Mouse (Mus musculus) heart, embryonic 11.5 days (tissue): ENCODE data around the gene Brip1. TPM values are rescaled to one million over a fixed set of nuclear protein-coding genes. Genes with fewer than 3 reads are reported as not detected.

Experiments
- ATAC-seq: fragments of 200-750 bp; cut with Nextera tagmentation; replicated peaks from 2 replicates; pipeline ENCODE4 v1.8.0; 2017; ENCODE audit warnings: moderate library complexity; ENCODE audit not compliant: insufficient number of reproducible peaks, low FRiP score, low TSS enrichment
- H3K27ac ChIP-seq: fragments of 300-500 bp; sonication (generic); 2 replicates; pipeline ENCODE4 v1.5.1; 2014; ENCODE audit warnings: mild to moderate bottlenecking, low read depth, low read length
- H3K27me3 ChIP-seq: fragments of 300-500 bp; sonication (generic); 2 replicates; pipeline ENCODE4 v1.6.1; 2014; ENCODE audit warnings: mild to moderate bottlenecking, low read length, mixed read lengths; ENCODE audit not compliant: control insufficient read depth, insufficient read depth
- H3K36me3 ChIP-seq: fragments of 300-500 bp; sonication (generic); 2 replicates; pipeline ENCODE4 v1.6.1; 2014; ENCODE audit warnings: mild to moderate bottlenecking, low read length, moderate library complexity, mixed read lengths; ENCODE audit not compliant: control insufficient read depth, insufficient read depth
- H3K4me1 ChIP-seq: fragments of 300-500 bp; sonication (generic); 2 replicates; pipeline ENCODE4 v1.6.1; 2014; ENCODE audit warnings: low read length; ENCODE audit not compliant: control insufficient read depth, insufficient read depth
- H3K4me2 ChIP-seq: fragments of 300-500 bp; sonication (generic); 2 replicates; pipeline ENCODE4 v1.6.1; 2014; ENCODE audit warnings: mild to moderate bottlenecking, moderate library complexity
- H3K4me3 ChIP-seq: fragments of 300-500 bp; sonication (generic); 2 replicates; pipeline ENCODE4 v1.5.1; 2014; ENCODE audit warnings: low read depth, low read length
- H3K9ac ChIP-seq: fragments of 300-500 bp; sonication (generic); 2 replicates; pipeline ENCODE4 v1.6.1; 2014; ENCODE audit warnings: mild to moderate bottlenecking, low read depth, low read length, moderate library complexity
- H3K9me3 ChIP-seq: fragments of 300-500 bp; sonication (generic); replicated peaks from 2 replicates; pipeline ENCODE4 v1.6.1; 2016; ENCODE audit warnings: low read length; ENCODE audit not compliant: control insufficient read depth
- WGBS: fragments of 180-500 bp; shearing (Covaris S2); extraction: QIAGEN DNeasy Blood & Tissue Kit; methylation state at CpG from one replicate; pipeline ENCODE4 v1.1.7; 2014; ENCODE audit not compliant: insufficient replicate concordance; 5-methylcytosine and 5-hydroxymethylcytosine counted together
- polyA plus RNA-seq: library from polyadenylated mRNA; unstranded; fragments of >200 nt; fragmentation: Nextera tagmentation; extraction: Ambion mirVana; gene quantifications from 2 replicates; pipeline ENCODE4 v1.2.1, GENCODE M21; 2014

Gene Brip1
- polyA plus RNA-seq, 1 experiment from 2014 or later = 5.8 TPM

- no peaks in the 10 kb centered on the region for H3K27me3 ChIP-seq
- no peak for ATAC-seq
- 77% methylated on average over 2 of the region's 2 CpGs for WGBS
- no peak overlapping the region for H3K27ac ChIP-seq
- H3K4me3 ChIP-seq = no peak overlapping the region
- H3K4me2 ChIP-seq = no peak overlapping the region
- H3K36me3 ChIP-seq = no peaks in the 10 kb centered on the region
- H3K4me1 ChIP-seq = no peaks in the 10 kb centered on the region
- H3K9ac ChIP-seq = no peak overlapping the region
- no peaks in the 10 kb centered on the region for H3K9me3 ChIP-seq
Observed at GRCm38 (mm10) chr11:86160251-86160650, 40.7 kb downstream of the Brip1 start.

- H3K4me2 ChIP-seq = no peak overlapping the region
- no peak overlapping the region for H3K27ac ChIP-seq
- ATAC-seq = no peak
- H3K4me3 ChIP-seq = no peak overlapping the region
- H3K27me3 ChIP-seq = no peaks in the 10 kb centered on the region
- H3K9me3 ChIP-seq = no peaks in the 10 kb centered on the region
- no peaks in the 10 kb centered on the region for H3K4me1 ChIP-seq
- no peak overlapping the region for H3K9ac ChIP-seq
- WGBS = 69% methylated on average over 2 of the region's 2 CpGs
- H3K36me3 ChIP-seq = no peaks in the 10 kb centered on the region
Observed at GRCm38 (mm10) chr11:86158950-86159349, 42.0 kb downstream of the Brip1 start.

- no peaks in the 10 kb centered on the region for H3K27me3 ChIP-seq
Observed at GRCm38 (mm10) chr11:86155638-86156037, 45.4 kb downstream of the Brip1 start.

GRCm38 (mm10) chr11:86131324-86131723 lies 69.7 kb downstream of the Brip1 start:
- Histone ChIP-seq H3K27ac (no peak overlapping the region), H3K9me3 (no peaks in the 10 kb centered on the region), H3K4me1 (no peaks in the 10 kb centered on the region), H3K4me3 (no peak overlapping the region), H3K36me3 (no peaks in the 10 kb centered on the region), H3K27me3 (no peaks in the 10 kb centered on the region), H3K9ac (no peak overlapping the region), H3K4me2 (no peak overlapping the region)
- WGBS = 69% methylated on average over 3 of the region's 3 CpGs
- ATAC-seq = no peak

More at GRCm38 (mm10) chr11:86155638-86156037, 45.4 kb downstream of the Brip1 start:
- 46% methylated on average over 5 of the region's 5 CpGs for WGBS
- Histone ChIP-seq H3K27ac (no peak overlapping the region), H3K36me3 (no peaks in the 10 kb centered on the region), H3K4me1 (no peaks in the 10 kb centered on the region), H3K9ac (no peak overlapping the region), H3K4me2 (no peak overlapping the region), H3K4me3 (no peak overlapping the region), H3K9me3 (no peaks in the 10 kb centered on the region)
- no peak for ATAC-seq

DNA sequence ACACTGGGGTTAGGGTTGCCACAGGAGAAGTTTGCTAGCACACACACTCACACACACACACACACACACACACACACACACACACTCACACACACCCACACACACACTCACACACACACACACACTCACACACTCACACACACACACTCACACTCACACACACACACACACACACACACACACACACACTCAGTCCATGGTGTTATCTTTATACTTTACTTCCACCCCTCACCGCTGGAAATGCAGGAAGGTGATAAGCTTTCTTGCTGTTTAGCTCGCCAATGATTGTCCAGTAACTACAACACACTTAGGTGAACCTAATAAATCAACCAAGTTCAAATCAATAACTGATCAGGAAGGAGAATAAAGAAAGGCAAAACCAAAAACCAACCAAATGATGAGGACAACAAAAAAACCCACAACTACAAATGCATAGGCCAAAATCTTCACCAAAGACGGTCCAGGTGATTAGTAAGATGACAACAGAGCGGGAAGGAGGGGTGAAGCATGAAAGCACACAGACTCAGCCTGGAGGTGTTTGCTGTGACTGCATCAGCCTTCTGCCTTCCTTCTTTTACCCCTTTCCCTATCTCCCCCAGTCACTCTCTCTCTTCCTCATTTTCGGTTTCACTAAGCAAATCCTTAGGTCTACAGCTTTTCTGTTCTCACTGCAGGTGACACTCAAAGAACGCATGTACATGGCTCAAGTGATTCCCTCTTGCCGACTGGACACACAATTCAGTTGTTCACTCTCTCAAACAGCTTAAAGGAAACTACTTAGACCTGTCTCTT lies 83.7 kb downstream of the Brip1 start:
- no peaks in the 10 kb centered on the region for H3K27me3 ChIP-seq
- H3K36me3 ChIP-seq = no peaks in the 10 kb centered on the region
- H3K9ac ChIP-seq = no peak overlapping the region
- ATAC-seq = no peak
- no peak overlapping the region for H3K4me2 ChIP-seq
- H3K4me3 ChIP-seq = no peak overlapping the region
- WGBS = 76% methylated on average over 7 of the region's 7 CpGs
- H3K9me3 ChIP-seq = no peaks in the 10 kb centered on the region
- H3K4me1 ChIP-seq = no peaks in the 10 kb centered on the region
- no peak overlapping the region for H3K27ac ChIP-seq

- H3K4me1 ChIP-seq = no peaks in the 10 kb centered on the region
- no peaks in the 10 kb centered on the region for H3K36me3 ChIP-seq
- no peaks in the 10 kb centered on the region for H3K9me3 ChIP-seq
- no peak overlapping the region for H3K4me2 ChIP-seq
- 93% methylated on average over 1 of the region's 1 CpGs for WGBS
- H3K27me3 ChIP-seq = no peaks in the 10 kb centered on the region
- no peak overlapping the region for H3K4me3 ChIP-seq
- H3K9ac ChIP-seq = no peak overlapping the region
- no peak for ATAC-seq
- no peak overlapping the region for H3K27ac ChIP-seq
Observed at GRCm38 (mm10) chr11:86115955-86116354, 85.0 kb downstream of the Brip1 start.

- Histone ChIP-seq H3K4me1 (no peaks in the 10 kb centered on the region), H3K9ac (no peak overlapping the region), H3K36me3 (no peaks in the 10 kb centered on the region; the same call in 1 of the 2 replicates), H3K27me3 (no peaks in the 10 kb centered on the region), H3K27ac (no peak overlapping the region), H3K4me2 (no peak overlapping the region), H3K4me3 (no peak overlapping the region), H3K9me3 (no peaks in the 10 kb centered on the region)
- ATAC-seq = no peak
- 90% methylated on average over 4 of the region's 4 CpGs for WGBS
Observed at GRCm38 (mm10) chr11:86107276-86107675, 93.7 kb downstream of the Brip1 start.

- Histone ChIP-seq H3K9ac (no peak overlapping the region), H3K4me3 (no peak overlapping the region), H3K27ac (no peak overlapping the region), H3K9me3 (no peaks in the 10 kb centered on the region), H3K36me3 (no peaks in the 10 kb centered on the region; the same call in 1 of the 2 replicates), H3K4me2 (no peak overlapping the region), H3K4me1 (no peaks in the 10 kb centered on the region), H3K27me3 (no peaks in the 10 kb centered on the region)
- no peak for ATAC-seq
Observed at GRCm38 (mm10) chr11:86106596-86106995, 94.4 kb downstream of the Brip1 start.

GRCm38 (mm10) chr11:86101191-86101590 lies 99.8 kb downstream of the Brip1 start:
- Histone ChIP-seq H3K27ac (no peak overlapping the region), H3K27me3 (no peaks in the 10 kb centered on the region), H3K4me2 (no peak overlapping the region), H3K36me3 (peaks cover 2% of the 10 kb centered on the region; the same call in 1 of the 2 replicates), H3K9me3 (no peaks in the 10 kb centered on the region), H3K9ac (no peak overlapping the region), H3K4me1 (no peaks in the 10 kb centered on the region), H3K4me3 (no peak overlapping the region)
- ATAC-seq = no peak
- 85% methylated on average over 6 of the region's 6 CpGs for WGBS
